Mouse (Mus musculus) heart, postnatal 0 days (tissue): ENCODE measurements around the gene Kctd10. TPM values are rescaled to one million over a fixed set of nuclear protein-coding genes. Genes with fewer than 3 reads are reported as not detected.

Experiments
- ATAC-seq: fragments of 200-750 bp; cut with Nextera tagmentation; 2 replicates; pipeline ENCODE4 v1.8.0; 2017; ENCODE audit warnings: low read depth, moderate number of reproducible peaks, moderate library complexity; ENCODE audit not compliant: insufficient read depth
- DNase-seq: peaks from one replicate; pipeline ENCODE4 v3.0.0-alpha.2; 2016; ENCODE audit warnings: low spot score
- H3K27ac ChIP-seq: fragments of 300-500 bp; sonication (generic); 2 replicates; pipeline ENCODE4 v1.5.1; 2014; ENCODE audit warnings: low read depth, mild to moderate bottlenecking
- H3K27me3 ChIP-seq: fragments of 300-500 bp; sonication (generic); 2 replicates; pipeline ENCODE4 v1.6.1; 2014; ENCODE audit warnings: low read length, mixed read lengths; ENCODE audit not compliant: control insufficient read depth, insufficient read depth
- H3K36me3 ChIP-seq: fragments of 300-500 bp; sonication (generic); replicated peaks from 2 replicates; pipeline ENCODE4 v1.6.1; 2014; ENCODE audit warnings: low read length, mixed read lengths; ENCODE audit not compliant: control insufficient read depth, insufficient read depth
- H3K4me1 ChIP-seq: fragments of 300-500 bp; sonication (generic); 2 replicates; pipeline ENCODE4 v1.6.1; 2014; ENCODE audit warnings: antibody characterized with exemption; ENCODE audit not compliant: control insufficient read depth, insufficient read depth
- H3K4me2 ChIP-seq: fragments of 300-500 bp; sonication (generic); 2 replicates; pipeline ENCODE4 v1.6.1; 2014; ENCODE audit warnings: low read depth, mild to moderate bottlenecking, low read length, moderate library complexity
- H3K4me3 ChIP-seq: fragments of 300-500 bp; sonication (generic); 2 replicates; pipeline ENCODE4 v1.5.1; 2014; ENCODE audit warnings: low read depth, low read length
- H3K9ac ChIP-seq: fragments of 300-500 bp; sonication (generic); replicated peaks from 2 replicates; pipeline ENCODE4 v1.6.1; 2014; ENCODE audit warnings: low read depth, low read length, mixed read lengths
- H3K9me3 ChIP-seq: fragments of 300-500 bp; sonication (generic); replicated peaks from 2 replicates; pipeline ENCODE4 v1.6.1; 2016; ENCODE audit warnings: low read length; ENCODE audit not compliant: control insufficient read depth
- CTCF ChIP-seq: IDR thresholded peaks from 2 replicates; pipeline ENCODE4 v1.5.1; 2016; ENCODE audit warnings: antibody characterized with exemption, control low read depth, low read depth
- EP300 ChIP-seq: IDR thresholded peaks from 2 replicates; pipeline ENCODE4 v1.6.1; 2016; ENCODE audit warnings: antibody characterized with exemption, low read depth
- WGBS: fragments of 180-500 bp; shearing (Covaris S2); extraction: QIAGEN DNeasy Blood & Tissue Kit; methylation state at CpG from one replicate; pipeline ENCODE4 v1.1.7; 2014; 5-methylcytosine and 5-hydroxymethylcytosine counted together
- polyA plus RNA-seq: library from polyadenylated mRNA; unstranded; fragments of >200 nt; fragmentation: Nextera tagmentation; extraction: Ambion mirVana; gene quantifications from 2 replicates; pipeline ENCODE4 v1.2.1, GENCODE M21; 2015
- total RNA-seq: library from RNA; depleted of rRNA; stranded (reverse); fragments of >200 nt; gene quantifications from 2 replicates; pipeline ENCODE4 v1.2.3, GENCODE M21; 2014; ENCODE audit warnings: low replicate concordance

The Kctd10 gene
- total and polyA plus RNA-seq, 2 experiments from 2014 or later: 64.2 to 83.4 TPM

GRCm38 (mm10) chr5:114358833-114359232 lies 21.5 kb downstream of the Kctd10 start:
- DNase-seq: no peak
- Histone ChIP-seq H3K27me3 (no peaks in the 10 kb centered on the region), H3K4me1 (peaks cover 9% of the 10 kb centered on the region; the same call in 1 of the 2 replicates), H3K4me3 (no peak overlapping the region), H3K36me3 (peaks cover 35% of the 10 kb centered on the region), H3K9me3 (no peaks in the 10 kb centered on the region), H3K4me2 (no peak overlapping the region), H3K27ac (no peak overlapping the region), H3K9ac (no peak overlapping the region)
- WGBS: 82% methylated on average over 10 of the region's 10 CpGs
- no peak for ATAC-seq
- TF ChIP-seq CTCF: no peak
- no peak for TF ChIP-seq EP300

DNA sequence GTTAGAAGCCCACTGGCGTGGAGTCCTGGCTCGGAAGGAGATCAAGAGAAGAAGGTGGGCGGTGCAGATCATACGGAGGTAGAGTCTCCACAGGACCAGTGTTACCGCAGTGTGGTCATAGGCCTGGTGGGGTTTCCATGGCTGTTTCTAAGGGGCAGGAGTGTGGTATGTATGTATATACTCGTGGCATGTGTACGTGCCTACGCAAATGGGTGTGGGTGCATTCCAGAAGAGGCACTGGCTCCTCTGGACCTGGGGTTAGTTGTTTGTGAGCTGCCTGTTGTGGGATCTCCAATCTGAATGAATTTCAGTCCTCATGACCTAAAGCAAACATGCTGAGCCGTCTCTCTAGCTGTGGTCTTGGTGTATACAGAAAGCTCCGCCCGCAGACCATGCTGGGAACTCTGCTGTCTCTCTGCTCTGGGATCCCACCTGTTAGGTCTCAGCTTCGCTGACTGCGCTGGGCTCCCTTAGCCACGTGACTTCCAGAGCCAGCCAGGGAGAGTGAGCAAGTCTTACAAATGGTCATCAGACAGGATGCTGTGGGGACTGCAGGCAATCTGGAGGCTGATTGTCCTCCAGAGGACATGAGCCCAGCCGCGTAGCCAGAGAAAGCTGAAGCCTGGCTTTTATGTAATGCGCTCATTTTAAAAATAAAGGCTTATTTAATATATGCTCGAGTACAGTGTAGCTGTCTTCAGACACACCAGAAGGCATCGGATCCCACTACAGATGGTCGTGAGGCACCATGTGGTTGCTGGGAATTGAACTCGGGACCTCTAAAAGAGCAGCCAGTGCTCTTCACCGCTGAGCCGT lies 23.2 kb downstream of the Kctd10 start:
- Histone ChIP-seq H3K36me3 (peaks cover 18% of the 10 kb centered on the region), H3K9me3 (no peaks in the 10 kb centered on the region), H3K4me3 (peak overlapping the region; percentile 17; the same call in 1 of the 2 replicates), H3K4me1 (peaks cover 9% of the 10 kb centered on the region; the same call in 1 of the 2 replicates), H3K27ac (peak overlapping the region; percentile 75), H3K4me2 (peak overlapping the region; percentile 44), H3K9ac (no peak overlapping the region; the same call in 1 of the 2 replicates), H3K27me3 (no peaks in the 10 kb centered on the region)
- ATAC-seq (peak; percentile 70), DNase-seq (peak; percentile 56)
- WGBS: 40% methylated on average over 23 of the region's 23 CpGs
- TF ChIP-seq CTCF (no peak), EP300 (no peak)

- peaks cover 10% of the 10 kb centered on the region for H3K36me3 ChIP-seq
- H3K27ac ChIP-seq: peak overlapping the region; percentile 75
- no peak overlapping the region; the same call in 1 of the 2 replicates for H3K9ac ChIP-seq
- peak overlapping the region; percentile 44 for H3K4me2 ChIP-seq
- ATAC-seq (peak; percentile 94), DNase-seq (peak; percentile 96)
- H3K4me3 ChIP-seq: peak overlapping the region; percentile 17; the same call in 1 of the 2 replicates
- 23% methylated on average over 7 of the region's 7 CpGs for WGBS
- TF ChIP-seq EP300 (0 out of 2 replicates have a peak, but pooled peaks have one; percentile 55), CTCF (peak; percentile 81)
- no peaks in the 10 kb centered on the region for H3K9me3 ChIP-seq
- no peaks in the 10 kb centered on the region for H3K27me3 ChIP-seq
- H3K4me1 ChIP-seq: peaks cover 9% of the 10 kb centered on the region; the same call in 1 of the 2 replicates
These were observed 23.9 kb downstream of the Kctd10 start for GRCm38 (mm10) chr5:114356250-114356935.

DNA sequence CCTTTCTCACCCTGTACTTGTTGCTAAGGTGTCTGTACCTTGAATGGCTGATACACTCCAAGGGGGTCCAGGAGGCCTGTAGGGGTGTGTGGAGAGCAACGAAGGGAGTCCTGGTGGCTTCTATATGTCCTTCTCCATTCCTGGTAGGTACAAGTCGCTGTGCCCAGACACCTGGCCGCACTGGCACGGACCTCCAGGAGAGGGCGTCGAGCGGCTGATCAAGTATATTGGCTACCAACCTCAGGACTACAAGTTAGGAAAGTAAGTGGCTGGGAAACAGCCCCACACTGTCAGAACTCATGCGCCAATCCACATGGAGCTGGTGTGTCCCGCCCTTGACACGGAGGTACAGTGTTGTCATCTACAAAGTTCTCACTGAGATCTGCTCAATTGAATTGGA lies 28.8 kb downstream of the Kctd10 start:
- no peak overlapping the region for H3K4me3 ChIP-seq
- WGBS: 59% methylated on average over 10 of the region's 10 CpGs
- no peaks in the 10 kb centered on the region for H3K27me3 ChIP-seq
- no peaks in the 10 kb centered on the region for H3K36me3 ChIP-seq
- no peaks in the 10 kb centered on the region for H3K4me1 ChIP-seq
- no peak for TF ChIP-seq CTCF
- TF ChIP-seq EP300: no peak
- no peak overlapping the region for H3K9ac ChIP-seq
- no peak overlapping the region for H3K4me2 ChIP-seq
- H3K9me3 ChIP-seq: no peaks in the 10 kb centered on the region
- ATAC-seq (no peak), DNase-seq (no peak)
- no peak overlapping the region for H3K27ac ChIP-seq

DNA sequence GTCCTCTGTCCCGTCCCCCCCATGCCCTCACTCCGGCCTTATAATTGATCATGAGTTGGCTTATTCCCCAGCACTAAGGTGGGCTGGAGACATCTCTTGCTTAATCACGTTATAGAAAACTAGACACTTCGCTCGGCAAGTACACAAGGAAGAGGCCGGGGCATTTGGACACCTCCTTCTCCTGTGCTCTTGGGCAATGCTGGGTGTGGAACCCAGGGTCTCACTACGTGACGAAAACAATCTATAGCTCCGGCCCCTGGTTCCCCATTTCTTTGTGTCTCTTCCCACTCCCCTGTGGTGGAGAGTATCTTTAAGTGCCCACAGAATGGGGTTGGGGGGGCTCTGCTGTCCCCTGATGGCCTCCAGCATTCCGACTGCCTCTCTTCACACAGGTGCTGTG lies 33.3 kb downstream of the Kctd10 start:
- Histone ChIP-seq H3K9ac (no peak overlapping the region), H3K4me2 (no peak overlapping the region), H3K27me3 (no peaks in the 10 kb centered on the region), H3K4me3 (no peak overlapping the region), H3K4me1 (no peaks in the 10 kb centered on the region), H3K27ac (no peak overlapping the region), H3K9me3 (no peaks in the 10 kb centered on the region), H3K36me3 (no peaks in the 10 kb centered on the region)
- ATAC-seq (no peak), DNase-seq (no peak)
- 74% methylated on average over 10 of the region's 10 CpGs for WGBS
- TF ChIP-seq EP300 (no peak), CTCF (no peak)
